Mouse (Mus musculus) small intestine, adult 2 months (tissue): ENCODE data around the gene Speg.

Experiments
- CTCF ChIP-seq: fragments of 200-500 bp; IDR thresholded peaks from 2 replicates; pipeline ENCODE4 v1.5.1; 2012; ENCODE audit warnings: low read depth, mild to moderate bottlenecking, control low read depth, inconsistent platforms, low read length, moderate library complexity, mixed read lengths; ENCODE audit not compliant: insufficient replicate concordance, insufficient read length; ENCODE audit errors: extremely low read depth
- POLR2A ChIP-seq: fragments of 200-500 bp; IDR thresholded peaks from 2 replicates; pipeline ENCODE4 v1.6.1; 2012; ENCODE audit warnings: low read depth, mild to moderate bottlenecking, control low read depth, inconsistent platforms, low read length, moderate library complexity

GRCm38 (mm10) chr1:75448052-75448431, 72.9 kb downstream of the Speg start:
- TF ChIP-seq CTCF (no peak), POLR2A (no peak)
